Mouse (Mus musculus) thymus, adult 2 months (tissue): ENCODE data around the gene Gm45234.

Experiments used
- CTCF ChIP-seq: fragments of 200-500 bp; IDR thresholded peaks from 2 replicates; pipeline ENCODE4 v1.5.1; 2012; ENCODE audit warnings: mild to moderate bottlenecking, control low read depth, low read length, moderate library complexity, borderline replicate concordance; ENCODE audit not compliant: control insufficient read depth, poor library complexity, insufficient read depth; ENCODE audit errors: extremely low read depth
- POLR2A ChIP-seq: fragments of 200-500 bp; IDR thresholded peaks from 2 replicates; pipeline ENCODE4 v1.6.1; 2012; ENCODE audit warnings: mild to moderate bottlenecking, low read length, control low read depth, moderate library complexity; ENCODE audit not compliant: control insufficient read depth, poor library complexity, insufficient read depth; ENCODE audit errors: extremely low read depth

GRCm38 (mm10) chr6:124790121-124790520 lies 34.3 kb upstream of the Gm45234 start:
- no peak for TF ChIP-seq CTCF
- no peak for TF ChIP-seq POLR2A
